Mouse (Mus musculus): ENCODE results near the gene Cdca5. TPM values are rescaled to one million over a fixed set of nuclear protein-coding genes. Genes with fewer than 3 reads are reported as not detected.

The Cdca5 gene
- total RNA-seq, 2 experiments from 2014 or later: 1.7 to 3.6 TPM

Other genes starting within 250 kb of the Cdca5 start
- 100 to 1,000 TPM; 177 to 193 TPM for gene Frmd8, start 209.7 kb upstream of the Cdca5 start, total RNA-seq (2023)
- gene Slc25a45, start 207.2 kb upstream of the Cdca5 start, total RNA-seq (2023): 10 to 100 TPM; 22.3 to 23.2 TPM
- gene Tigd3, start 190.8 kb upstream of the Cdca5 start, total RNA-seq (2023): 1 to 10 TPM; 4.9 to 6.1 TPM
- gene Dpf2, start 172.0 kb upstream of the Cdca5 start, total RNA-seq (2023): 100 to 1,000 TPM; 147 to 183 TPM
- gene Cdc42ep2, start 160.2 kb upstream of the Cdca5 start, total RNA-seq (2023): under 1 TPM in 1 of 2 experiments, not detected in 1; 0.52 TPM
- 10 to 100 TPM; 66.1 to 74.2 TPM for gene Pola2, start 120.8 kb upstream of the Cdca5 start, total RNA-seq (2023)
- gene Slc22a20, start 98.8 kb upstream of the Cdca5 start, total RNA-seq (2023): not detected
- gene Capn1, start 69.1 kb upstream of the Cdca5 start, total RNA-seq (2023): 100 to 1,000 TPM; 165 to 174 TPM
- 10 to 100 TPM; 49.9 to 56.0 TPM for gene Syvn1, start 38.4 kb upstream of the Cdca5 start, total RNA-seq (2023)
- 10 to 100 TPM; 21.7 to 31.5 TPM for gene Mrpl49, start 27.2 kb upstream of the Cdca5 start, total RNA-seq (2023)
- 1,000 to 10,000 TPM; 3,055 to 3,156 TPM for gene Fau, start 27.1 kb upstream of the Cdca5 start, total RNA-seq (2023)
- 10 to 100 TPM; 16.1 to 20.1 TPM for gene Znhit2, start 23.8 kb upstream of the Cdca5 start, total RNA-seq (2023)
- 10 to 100 TPM; 18.7 to 20.5 TPM for gene Tm7sf2, start 16.6 kb upstream of the Cdca5 start, total RNA-seq (2023)
- gene Vps51, start 7.8 kb upstream of the Cdca5 start, total RNA-seq (2023): 100 to 1,000 TPM; 107 to 113 TPM
- not detected for gene Tmem262, start 5.0 kb upstream of the Cdca5 start, total RNA-seq (2023)
- gene Gm28374, start 2.7 kb upstream of the Cdca5 start, total RNA-seq (2023): not detected
- gene Zfpl1, start within 50 bp of the Cdca5 start, total RNA-seq (2023): 10 to 100 TPM; 56.5 to 63.3 TPM
- gene AC131692.1, start 9.4 kb downstream of the Cdca5 start, total RNA-seq (2023): not detected
- gene Naaladl1, start 20.8 kb downstream of the Cdca5 start, total RNA-seq (2023): not detected
- gene Sac3d1, start 33.7 kb downstream of the Cdca5 start, total RNA-seq (2023): 10 to 100 TPM; 10.7 to 14.0 TPM
- 10 to 100 TPM; 33.6 to 39.4 TPM for gene Snx15, start 43.3 kb downstream of the Cdca5 start, total RNA-seq (2023)
- gene Batf2, start 56.0 kb downstream of the Cdca5 start, total RNA-seq (2023): under 1 TPM in 1 of 2 experiments, not detected in 1; 0.95 TPM
- gene Arl2, start 56.6 kb downstream of the Cdca5 start, total RNA-seq (2023): 10 to 100 TPM; 24.3 to 25.9 TPM
- gene Majin, start 99.4 kb downstream of the Cdca5 start, total RNA-seq (2023): not detected
- not detected for gene Gpha2, start 141.4 kb downstream of the Cdca5 start, total RNA-seq (2023)
- 10 to 100 TPM; 20.3 to 31.1 TPM for gene Ppp2r5b, start 150.9 kb downstream of the Cdca5 start, total RNA-seq (2023)
- gene Atg2a, start 156.7 kb downstream of the Cdca5 start, total RNA-seq (2023): 100 to 1,000 TPM; 171 to 195 TPM
- 10 to 100 TPM; 40.0 to 48.7 TPM for gene Ehd1, start 191.7 kb downstream of the Cdca5 start, total RNA-seq (2023)
- gene Cdc42bpg, start 221.5 kb downstream of the Cdca5 start, total RNA-seq (2023): 1 to 10 TPM; 5.8 to 7.4 TPM
- 10 to 100 TPM; 39.7 to 51.0 TPM for gene Men1, start 250.0 kb downstream of the Cdca5 start, total RNA-seq (2023)

Data from T-cell, adult 66 days (primary cell).